Mouse (Mus musculus) cerebellum, adult 18-20 months (tissue): ENCODE data around the gene Kcnj12.
A peak's percentile ranks its signal among the peaks of the same experiment; 100 is the strongest.

ENCODE experiments used
- DNase-seq, 2 experiments: peaks; one replicate each; pipeline ENCODE4 v3.0.0; 2021

The Kcnj12 gene

DNA sequence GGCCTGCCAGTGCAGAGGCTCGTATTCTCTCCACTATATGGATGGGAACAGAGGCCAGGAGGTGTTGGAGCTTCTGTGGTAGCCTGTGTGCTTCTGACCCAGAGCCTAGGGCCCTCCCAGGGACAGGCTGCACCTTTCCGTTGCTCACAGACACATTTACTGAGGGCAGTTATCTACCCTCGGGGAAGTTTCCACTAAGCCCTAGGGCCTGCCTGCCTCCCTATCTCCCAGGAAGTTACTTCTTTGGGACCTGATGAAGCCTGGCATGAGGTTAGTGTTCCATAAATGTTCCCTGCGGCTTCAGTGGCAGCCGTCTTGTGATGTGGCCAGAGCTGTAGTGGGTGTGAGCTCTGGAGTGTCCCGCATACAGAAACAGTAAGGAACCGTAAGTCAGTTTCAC, 3.2 kb downstream of the Kcnj12 start:
- peak; percentile 36 to 61 for DNase-seq

DNA sequence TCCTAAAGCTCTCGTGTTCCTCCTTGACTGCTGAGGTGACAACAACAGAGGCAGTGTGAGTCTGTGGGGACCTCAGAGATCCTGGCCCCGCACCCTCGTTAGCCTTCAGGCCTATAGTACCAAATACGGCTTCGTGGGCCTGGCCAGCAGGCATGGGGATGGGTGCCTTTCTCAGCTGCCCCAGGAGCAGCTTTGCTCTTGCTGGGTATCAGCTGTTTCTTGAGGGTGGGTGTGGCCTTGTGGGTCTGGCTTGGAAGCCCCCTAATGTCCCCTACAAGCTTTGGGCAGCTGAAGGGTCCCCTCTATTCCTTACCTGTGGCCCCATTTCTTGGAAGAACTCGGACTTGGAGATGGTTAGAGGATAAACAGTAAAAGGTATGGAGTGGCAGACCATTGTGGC, 4.0 kb downstream of the Kcnj12 start:
- peak; percentile 28 to 40 for DNase-seq

DNA sequence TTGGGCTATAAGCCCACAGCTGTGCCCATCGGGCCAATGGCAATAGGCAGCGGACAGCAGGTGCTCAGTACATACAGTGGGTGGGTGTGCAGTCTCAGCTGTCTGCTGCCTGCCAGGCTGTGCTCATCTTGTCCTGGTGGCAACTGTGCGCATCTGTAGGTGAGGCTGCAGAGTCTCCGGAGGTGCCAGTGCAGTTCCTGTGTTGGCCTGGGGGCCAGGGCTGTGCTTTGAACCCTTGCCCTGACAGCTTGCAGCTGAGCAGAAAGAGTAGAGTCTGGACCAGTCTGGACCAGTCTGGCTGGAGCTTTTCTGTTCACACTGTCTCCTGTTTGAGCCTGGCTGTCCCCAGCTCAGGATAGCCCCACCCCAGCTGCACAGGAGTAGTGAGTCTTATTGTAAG, 4.8 kb downstream of the Kcnj12 start:
- DNase-seq: peak; percentile 29 to 51

DNA sequence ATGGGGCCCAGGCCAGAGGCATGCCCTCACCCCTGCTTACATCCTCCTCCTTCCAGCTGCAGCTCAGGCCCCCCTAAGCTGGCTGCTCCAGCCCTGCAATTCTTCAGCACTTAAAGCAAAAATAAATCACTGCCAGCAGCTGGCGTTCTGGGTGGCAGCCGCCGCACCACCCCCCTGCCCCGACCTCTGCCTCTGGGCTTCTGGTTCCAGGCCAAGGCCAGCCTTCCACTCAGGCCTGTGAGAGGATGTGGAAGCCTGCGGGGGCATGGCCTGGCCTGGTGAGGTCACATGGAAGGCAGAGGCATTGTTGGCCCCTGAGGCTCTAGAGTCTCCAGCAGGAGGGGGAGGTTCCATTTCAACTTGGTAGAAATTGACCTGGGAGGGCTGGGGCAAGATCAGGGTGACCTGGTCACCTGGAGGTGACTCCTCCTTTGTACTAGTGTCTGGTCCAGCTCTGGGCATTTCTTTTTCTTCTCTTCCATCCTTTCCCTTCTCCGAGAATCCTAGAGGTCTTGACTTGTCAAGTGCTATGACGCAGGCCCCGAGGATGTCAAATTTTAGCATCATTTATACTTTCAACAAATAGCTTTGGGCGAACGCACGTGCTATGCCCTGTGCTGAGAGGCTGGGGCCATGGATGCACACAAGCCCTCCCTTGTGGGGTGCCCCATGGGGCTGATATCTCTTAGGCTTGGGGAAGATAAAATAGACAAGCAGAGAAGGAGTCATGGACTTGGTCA, 6.0 kb downstream of the Kcnj12 start:
- DNase-seq: peak; percentile 54 to 60

DNA sequence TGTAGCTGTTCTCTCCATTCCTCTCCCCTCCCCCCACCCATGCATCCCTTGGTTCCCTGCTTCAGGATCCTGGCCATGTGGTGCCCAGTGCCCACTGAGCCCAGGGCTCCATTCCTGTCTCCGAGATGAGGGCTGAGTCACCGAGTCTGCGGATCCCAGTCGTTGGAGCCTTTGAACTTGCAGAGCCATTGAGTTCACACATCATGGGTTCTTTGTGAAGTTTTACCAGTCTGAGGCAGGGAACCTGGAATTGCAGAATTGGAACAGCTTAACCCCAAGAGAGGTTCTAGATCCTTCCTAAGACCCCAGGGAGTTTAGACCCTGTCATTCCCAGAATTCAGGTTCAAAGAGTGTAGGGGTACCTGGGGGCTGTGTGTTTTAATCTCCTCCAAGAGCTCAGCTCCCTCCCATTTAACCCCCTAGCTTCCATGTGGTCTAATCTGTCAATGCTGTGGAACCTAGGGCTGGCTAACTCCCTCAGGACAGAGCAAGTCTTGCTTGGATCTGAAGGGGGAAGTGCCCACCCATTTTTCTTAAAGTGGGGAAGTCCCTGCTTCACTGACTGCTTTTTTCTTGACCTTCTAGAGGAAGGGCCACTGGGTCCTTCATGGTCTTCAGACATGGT, 6.9 kb downstream of the Kcnj12 start:
- DNase-seq: peak; percentile 59

DNA sequence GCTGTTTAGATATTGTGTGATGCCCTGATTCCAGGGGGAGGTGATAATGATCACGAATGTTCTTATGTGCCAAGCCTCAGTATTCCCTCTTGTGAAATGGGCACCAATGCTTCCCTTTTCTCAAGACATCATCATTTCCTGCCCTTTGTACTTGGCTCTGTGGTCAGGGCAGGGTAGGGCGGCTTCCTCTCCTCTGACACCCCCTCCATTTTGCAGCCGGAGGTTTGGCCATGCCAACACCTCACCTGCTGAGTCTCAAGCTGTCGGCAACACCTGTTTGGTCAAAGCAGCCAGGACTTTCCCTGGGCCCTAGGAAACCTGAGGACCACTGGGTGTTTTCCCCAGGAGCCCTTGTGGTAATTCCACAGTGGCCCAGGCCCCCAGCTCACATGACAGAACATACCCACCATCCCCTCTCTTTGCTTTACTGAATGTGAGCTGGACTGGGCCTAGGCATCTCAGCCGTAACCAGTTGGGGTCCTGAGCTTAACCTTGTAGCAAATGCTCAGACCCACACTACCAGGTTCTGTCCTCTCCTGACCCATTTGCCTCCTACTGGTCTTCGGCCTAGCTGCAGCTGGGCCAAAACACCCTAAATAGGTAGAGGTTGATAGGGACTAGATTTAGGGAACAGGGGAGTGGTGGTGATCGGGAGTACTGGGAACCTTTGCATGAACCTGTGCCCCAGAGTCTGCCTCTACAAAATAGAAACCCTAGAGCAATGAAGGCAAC, 7.7 kb downstream of the Kcnj12 start:
- DNase-seq: peak; percentile 94 to 96

DNA sequence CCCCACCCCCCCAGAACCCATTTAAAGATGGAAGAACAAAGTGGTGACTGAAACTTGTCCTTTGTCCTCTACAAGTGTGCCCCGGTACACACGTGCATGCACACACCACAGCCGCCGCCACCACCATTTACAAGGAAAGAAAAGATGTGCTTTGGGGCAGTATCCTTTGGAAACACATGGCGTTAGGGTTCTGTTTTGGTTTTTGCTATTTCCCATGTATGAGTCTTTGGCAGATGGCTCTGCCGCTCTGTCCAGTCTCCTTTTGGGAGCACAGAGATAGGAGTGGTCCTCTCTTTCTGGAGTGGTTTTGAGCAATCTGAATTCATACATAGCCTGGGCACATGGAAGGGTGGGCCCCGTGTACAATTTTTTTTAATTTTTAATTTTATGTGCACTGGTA, 8.8 kb downstream of the Kcnj12 start:
- peak; percentile 34 to 51 for DNase-seq

DNA sequence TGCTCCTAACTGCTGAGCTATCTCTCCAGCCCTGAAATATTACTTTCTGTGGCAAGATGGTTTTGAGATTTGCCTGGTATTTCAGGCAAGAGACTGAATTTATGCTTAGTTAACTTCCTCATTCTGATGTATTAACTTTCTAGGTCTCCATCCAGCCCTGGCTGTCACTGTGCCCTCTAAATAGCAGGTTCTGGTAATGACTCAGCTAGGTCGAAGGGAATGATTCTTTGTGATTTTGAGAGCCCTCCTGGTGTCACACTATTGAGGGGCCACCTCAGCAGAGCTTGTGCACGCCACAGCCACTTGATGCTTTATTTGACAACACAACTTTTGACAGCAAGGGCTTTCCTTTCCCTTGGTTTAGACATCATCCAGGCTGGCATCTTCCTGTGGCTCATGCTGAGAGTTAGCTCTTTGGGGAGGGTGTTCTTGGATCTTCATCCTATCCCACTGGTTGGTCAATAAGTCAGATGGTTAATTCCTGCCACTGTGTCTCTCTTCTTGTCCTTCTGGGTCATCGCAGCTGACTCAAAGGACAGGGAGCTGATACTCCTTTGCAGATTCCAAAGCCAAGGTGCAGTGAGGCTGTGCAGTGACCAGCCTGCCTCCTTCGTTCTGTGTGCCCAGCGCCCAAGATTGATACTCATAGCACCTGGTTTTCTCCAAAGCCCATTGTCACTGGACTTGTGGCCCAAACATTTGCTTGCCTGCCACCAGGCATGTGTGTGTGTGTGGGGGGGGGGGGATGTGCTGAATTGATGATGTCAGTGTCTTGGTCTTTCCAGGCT, 9.5 kb downstream of the Kcnj12 start:
- DNase-seq: peak; percentile 32 to 45

DNA sequence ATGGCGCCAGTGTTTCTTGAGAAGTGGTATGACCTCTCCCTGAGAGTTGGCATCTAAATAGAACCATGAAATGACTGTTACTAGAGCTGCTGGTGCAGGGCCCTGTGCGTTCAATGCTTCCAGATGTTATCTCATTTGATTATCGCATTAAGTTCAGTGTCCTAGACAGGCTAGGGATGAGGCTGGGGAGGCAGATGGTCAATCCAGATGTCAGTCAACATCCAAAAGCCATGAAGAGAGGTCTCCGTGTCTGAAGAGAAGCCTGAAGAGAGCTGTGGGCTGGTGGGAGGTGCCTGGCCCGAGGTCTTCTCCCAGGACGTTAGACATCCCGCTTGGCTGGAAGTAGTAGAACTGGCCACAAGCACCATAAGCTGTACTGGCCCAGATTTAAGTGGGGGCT, 10.1 kb downstream of the Kcnj12 start:
- DNase-seq: no peak

DNA sequence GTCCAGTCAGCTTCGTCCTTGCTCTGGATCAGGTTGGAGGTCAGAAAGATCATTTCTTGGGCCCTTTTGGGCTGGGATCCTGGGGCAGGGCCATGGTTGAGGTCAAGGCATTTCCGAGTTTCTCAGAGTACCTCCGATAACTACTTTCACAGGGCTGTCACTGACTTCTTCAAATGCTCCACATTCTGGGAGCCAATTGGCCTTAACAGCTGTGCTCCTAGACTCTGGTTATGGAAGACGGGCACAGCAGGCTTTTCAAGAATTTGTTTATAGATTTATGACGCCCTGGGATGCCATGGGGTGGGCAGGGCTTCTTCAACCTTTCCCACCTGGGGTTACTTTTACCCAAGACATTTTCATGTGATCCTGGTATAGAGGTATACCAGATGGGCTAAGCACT, 10.8 kb downstream of the Kcnj12 start:
- DNase-seq: no peak

DNA sequence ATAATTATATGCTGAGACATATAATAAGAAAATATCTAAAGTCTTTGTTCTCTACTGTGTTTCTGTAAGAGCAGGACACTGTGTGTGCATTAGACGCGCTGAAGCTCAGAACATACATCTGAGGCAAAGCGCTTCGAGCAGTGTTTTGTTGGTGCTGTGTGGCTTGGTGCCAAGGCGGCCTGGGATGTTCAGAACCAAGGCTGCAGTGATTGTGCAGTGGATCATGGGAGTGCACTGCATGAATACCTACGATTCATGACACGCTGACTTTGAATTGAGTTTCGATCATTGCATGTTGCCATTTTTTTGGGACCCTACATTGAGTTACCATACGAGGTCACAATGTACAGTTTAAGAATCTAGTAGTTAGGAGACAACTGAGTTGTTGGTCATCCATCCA, 14.3 kb downstream of the Kcnj12 start:
- peak in 1 of 2 experiments; percentile 10 for DNase-seq

DNA sequence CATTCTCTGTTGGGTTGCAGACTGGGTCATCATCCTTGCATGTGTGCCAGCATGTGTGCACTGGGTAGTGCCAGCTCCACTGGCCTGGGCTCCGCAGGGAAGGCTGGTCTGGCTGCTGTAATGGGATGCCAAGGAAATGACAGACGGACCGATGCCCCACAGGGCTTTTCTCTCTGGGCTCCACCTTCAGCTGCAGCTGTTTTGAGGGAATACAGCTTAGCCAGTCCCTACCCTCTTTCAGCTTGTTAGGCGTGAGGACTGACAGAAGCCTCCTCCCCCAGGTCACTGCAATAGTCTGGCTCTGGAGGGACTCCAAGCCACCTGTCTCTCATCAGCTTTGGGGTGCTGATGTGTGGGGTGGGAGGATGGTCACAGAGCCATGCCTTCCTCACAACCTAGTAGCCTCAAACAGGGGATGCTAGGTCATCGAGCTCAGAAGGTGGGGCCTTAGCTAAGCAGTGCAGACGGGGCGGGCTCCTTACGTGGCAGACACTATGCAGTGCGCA, 16.0 kb downstream of the Kcnj12 start:
- DNase-seq: peak; percentile 71 to 75

DNA sequence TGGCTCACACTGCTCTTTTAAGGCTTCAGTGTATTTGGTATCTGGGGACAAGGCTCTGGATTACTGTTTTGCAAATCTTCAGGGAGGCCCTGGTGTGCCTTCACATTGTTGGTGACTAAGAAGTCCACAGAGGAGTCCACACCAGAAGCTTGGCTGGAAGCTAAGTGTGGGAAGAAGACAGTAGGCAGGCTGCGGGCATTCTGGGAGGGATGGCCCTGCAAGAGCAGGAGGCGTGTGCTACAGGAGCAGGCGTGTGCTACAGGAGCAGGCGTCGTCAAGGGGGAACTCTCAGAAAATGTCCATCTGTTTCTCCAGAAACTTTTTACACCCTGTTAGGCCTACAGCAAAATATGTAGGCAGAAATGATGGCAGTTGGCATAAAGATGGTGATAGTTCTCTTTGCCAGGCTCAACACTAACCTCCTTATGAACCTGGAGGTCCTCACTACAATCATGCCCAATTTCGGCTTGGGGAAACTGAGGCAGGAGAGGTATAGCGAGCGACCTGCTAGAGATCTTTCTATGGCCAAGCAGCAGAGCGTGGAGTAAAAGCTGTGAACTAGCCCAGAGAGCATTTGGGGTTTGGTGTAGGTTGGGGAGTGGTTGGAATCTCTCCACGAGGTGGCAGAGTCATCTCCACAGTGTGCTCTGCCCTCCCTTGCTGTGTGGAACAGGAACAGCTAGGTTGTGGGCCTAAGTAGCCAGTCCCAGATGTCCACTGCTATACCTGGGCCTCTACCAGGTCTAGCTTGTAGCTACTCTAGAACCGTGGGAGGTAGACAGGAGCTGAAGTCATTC, 18.7 kb downstream of the Kcnj12 start:
- DNase-seq: peak; percentile 57 to 69

DNA sequence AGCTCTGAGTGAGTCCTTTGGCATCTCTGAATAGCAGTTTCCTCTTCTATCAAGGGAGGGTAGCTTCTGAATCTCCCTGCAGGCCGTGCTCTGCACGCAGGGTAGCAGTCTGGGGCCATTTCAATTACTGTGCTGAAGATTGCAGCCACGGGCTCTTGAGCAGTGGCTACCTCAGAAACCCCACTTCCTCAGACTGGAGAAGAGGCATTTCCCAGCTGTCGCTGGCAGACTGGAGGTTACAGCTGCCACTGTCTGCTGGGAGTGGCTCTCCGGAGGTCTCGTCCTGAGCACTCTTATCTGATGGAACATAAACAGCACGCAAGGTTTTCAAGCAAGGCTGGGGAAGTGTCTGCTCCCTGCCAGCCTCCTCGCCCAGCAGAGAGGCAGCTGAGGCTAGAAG, 20.2 kb downstream of the Kcnj12 start:
- peak in 1 of 2 experiments; percentile 28 for DNase-seq

DNA sequence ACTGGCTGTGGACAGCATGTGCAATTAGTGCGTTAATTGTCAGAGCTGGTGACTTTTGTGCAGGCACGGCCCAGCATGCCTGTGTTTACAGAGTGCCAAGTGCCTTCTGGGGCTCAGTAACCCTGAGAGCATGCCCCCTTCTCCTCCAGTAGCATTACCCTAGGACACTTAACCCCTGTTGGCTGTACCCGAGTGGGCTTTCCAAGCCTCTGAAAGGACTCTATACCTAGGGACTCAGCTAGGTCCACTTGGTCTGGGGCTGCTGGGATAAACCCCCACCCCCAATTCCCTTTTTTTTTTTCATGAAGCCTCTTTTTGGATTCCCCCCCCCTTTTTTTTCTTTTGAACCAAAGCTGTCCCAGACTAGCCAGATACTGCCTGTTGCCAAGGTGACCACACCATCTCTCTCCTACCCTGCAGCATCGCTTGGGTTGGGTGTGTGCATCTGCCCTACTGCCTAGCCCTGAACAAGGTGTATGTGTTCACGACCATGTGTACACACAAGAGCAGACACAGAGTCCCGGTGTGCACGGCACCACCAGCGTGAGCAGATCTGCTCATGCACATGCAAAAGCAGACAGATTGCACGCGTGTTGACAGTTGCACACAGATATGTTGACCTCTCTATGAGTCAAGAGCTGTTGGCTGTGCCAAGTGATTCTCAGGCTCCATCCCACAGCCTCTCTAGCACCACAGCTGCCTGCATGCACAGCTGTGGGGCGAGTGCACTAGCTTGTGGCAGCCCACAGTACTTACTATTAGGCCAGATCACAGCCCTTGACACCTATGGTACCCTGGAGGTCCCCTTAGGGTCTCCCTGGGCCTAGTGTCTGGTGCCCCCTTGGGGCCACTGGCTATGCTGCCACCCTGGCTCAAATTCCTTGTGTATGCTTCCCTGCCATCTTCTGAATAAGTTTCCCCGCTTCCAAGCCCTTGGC, 21.0 kb downstream of the Kcnj12 start:
- DNase-seq: peak in 1 of 2 experiments; percentile 34

DNA sequence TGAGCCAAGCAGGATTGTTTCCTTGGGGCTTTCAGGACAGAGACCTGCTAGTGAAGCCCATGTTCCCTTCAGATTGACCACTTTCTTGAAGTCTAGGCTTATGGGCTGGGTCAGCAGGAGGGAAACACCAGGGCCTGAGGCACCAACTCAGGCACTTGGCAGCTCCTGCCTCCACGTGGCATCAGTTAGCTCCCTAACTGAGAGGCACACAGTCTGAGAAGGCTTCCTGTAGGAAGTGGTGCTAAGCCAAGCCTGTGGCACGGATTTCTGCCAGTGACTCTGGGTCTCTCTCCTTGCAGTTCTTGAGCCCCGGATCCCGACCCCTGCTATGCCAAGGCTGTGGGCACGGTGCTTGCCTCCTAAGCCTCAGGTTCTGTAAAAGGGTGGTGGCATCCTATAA, 22.4 kb downstream of the Kcnj12 start:
- peak in 1 of 2 experiments; percentile 55 for DNase-seq

DNA sequence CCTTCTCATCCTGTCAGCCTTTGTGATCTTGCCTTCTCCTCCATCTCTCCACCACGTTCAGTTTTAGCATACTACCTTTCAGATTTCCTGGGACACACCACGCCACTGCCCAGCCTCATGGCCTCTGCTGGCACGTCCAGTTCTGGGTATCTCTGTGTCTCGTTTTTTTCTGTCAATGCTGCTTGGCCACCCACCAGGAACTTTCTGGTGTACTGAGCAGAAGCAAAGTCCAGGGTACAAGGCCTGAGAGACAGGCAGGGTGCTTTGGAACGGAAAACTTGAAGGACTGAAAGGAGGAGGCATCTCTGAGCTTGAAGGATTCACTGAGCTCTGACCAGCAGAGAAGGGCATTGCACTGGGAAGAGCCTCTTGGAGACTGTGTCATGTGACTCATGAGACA, 25.1 kb downstream of the Kcnj12 start:
- DNase-seq: peak in 1 of 2 experiments; percentile 38

DNA sequence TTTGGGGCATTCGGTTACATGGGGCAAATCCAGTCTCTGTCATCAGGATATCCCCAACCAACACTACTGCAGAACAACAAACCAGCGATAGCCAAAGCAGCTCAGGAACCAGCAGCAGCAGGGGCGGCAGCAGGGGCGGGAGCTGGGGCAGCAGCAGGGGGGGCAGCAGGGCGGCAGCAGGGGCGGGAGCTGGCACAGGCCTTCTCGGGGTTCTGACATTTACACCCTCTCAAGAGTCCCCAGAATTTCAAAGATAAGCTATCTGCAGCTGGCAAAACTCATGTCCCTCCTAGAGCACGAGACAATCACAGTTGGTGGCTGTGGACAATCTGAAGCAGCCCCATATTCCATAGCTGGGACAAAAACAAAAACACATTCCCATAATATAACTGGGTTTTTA, 28.8 kb downstream of the Kcnj12 start:
- DNase-seq: peak in 1 of 2 experiments; percentile 15

DNA sequence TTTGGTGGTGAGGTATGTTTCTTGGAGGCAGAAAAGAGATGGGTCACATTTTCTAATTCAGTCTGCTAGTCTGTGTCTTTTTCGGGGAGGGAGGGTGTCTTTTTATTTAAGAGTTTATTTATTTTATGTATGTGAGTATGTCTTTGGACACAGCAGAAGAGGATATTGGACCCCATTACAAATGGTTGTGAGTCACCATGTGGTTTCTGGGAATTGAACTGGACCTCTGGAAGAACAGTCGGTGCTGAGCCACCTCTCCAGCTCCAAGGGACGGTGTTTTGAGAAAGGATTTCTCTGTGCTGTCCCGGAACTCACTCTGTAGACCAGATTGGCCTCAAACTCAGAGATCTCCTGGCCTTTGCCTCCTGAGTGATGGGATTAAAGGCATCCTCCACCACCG, 34.5 kb downstream of the Kcnj12 start:
- peak in 1 of 2 experiments; percentile 4 for DNase-seq

DNA sequence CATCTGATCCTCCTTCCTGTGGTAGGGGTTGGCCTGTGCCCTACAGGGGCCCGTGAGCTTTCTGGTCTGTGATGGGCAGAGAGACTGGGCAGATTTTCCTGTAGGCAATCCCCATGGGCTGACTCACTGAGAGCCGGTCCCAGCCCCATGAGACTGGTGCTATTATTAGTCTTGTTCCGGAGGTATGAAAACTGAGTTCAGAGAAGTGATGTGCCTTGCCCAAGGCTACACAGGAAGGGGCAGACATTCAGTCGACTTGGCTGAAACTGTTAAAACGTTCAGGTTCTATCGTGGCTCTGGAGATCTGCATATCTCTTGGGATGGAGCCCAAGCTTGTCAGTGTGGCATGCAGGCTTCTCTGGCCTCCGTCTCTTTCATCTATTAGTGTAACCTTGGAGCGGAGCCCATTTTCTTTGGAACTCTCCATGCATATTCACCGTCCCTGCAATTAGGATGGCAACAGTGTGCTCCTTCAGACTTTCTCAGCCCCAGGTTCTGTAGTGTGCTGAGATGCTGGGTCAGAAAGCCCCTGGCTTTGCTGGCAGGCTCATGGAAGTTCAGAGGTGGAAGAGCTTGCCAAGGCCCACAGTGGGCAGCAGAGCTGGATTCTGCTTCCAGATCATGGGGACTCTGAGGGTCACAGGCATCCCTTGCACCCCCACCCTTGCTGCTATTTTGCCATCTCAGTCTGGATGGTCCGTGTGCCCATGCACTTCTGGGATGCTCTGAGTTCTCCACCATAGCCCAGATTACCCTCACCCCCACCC, 37.5 kb downstream of the Kcnj12 start:
- peak; percentile 64 to 67 for DNase-seq
